Mouse (Mus musculus): ENCODE data around the gene Hip1. TPM values are rescaled to one million over a fixed set of nuclear protein-coding genes. Genes with fewer than 3 reads are reported as not detected.
"Not testable (repeated sequence)": the region's sequence is repeated elsewhere in the genome, so short reads cannot be mapped to it uniquely, and the experiment has no call there.

Gene Hip1
- polyA plus RNA-seq, 1 experiment from 2014 or later, result 76.5 TPM

- Histone ChIP-seq H3K4me1 (replicated peaks; ENCODE audit: control insufficient read depth, insufficient read depth, low read length) (peaks cover 11% of the 10 kb centered on the region; the same call in 1 of the 2 replicates), H3K27ac (ENCODE audit: low read depth, low read length) (no peak overlapping the region), H3K4me2 (ENCODE audit: low read depth, low read length, severe bottlenecking) (no peak overlapping the region), H3K4me3 (ENCODE audit: low read depth, low read length) (no peak overlapping the region), H3K36me3 (ENCODE audit: control insufficient read depth, insufficient read depth, low read length) (no peaks in the 10 kb centered on the region), H3K27me3 (ENCODE audit: control insufficient read depth, insufficient read depth, low read length) (no peaks in the 10 kb centered on the region), H3K9ac (ENCODE audit: low read length) (no peak overlapping the region), H3K9me3 (ENCODE audit: control insufficient read depth, low read length) (no peaks in the 10 kb centered on the region)
- WGBS, result 85% methylated on average over 2 of the region's 2 CpGs
- no peak for DNase-seq (ENCODE audit: low spot score)
- ATAC-seq (replicated peaks; ENCODE audit: low FRiP score), result no peak
Measured at GRCm38 (mm10) chr5:135492126-135492525, 52.8 kb downstream of the Hip1 start.

- H3K4me2 ChIP-seq (ENCODE audit: low read depth, low read length, severe bottlenecking), result peak overlapping the region; percentile 74
- peaks cover 11% of the 10 kb centered on the region; the same call in 1 of the 2 replicates for H3K4me1 ChIP-seq (replicated peaks; ENCODE audit: control insufficient read depth, insufficient read depth, low read length)
- peak overlapping the region; percentile 88 for H3K9ac ChIP-seq (ENCODE audit: low read length)
- no peaks in the 10 kb centered on the region for H3K9me3 ChIP-seq (ENCODE audit: control insufficient read depth, low read length)
- H3K27me3 ChIP-seq (ENCODE audit: control insufficient read depth, insufficient read depth, low read length), result no peaks in the 10 kb centered on the region
- H3K36me3 ChIP-seq (ENCODE audit: control insufficient read depth, insufficient read depth, low read length), result no peaks in the 10 kb centered on the region
- H3K4me3 ChIP-seq (ENCODE audit: low read depth, low read length), result peak overlapping the region; percentile 78
- ATAC-seq (replicated peaks; ENCODE audit: low FRiP score), result peak; percentile 80
- H3K27ac ChIP-seq (ENCODE audit: low read depth, low read length), result peak overlapping the region; percentile 94
- DNase-seq (ENCODE audit: low spot score), result no peak
- whole genome bisulfite sequencing, result 1% methylated on average over 14 of the region's 14 CpGs
Measured at GRCm38 (mm10) chr5:135489695-135490294, 55.1 kb downstream of the Hip1 start.

- Histone ChIP-seq H3K9ac (ENCODE audit: low read length) (peak overlapping the region; percentile 88), H3K4me3 (ENCODE audit: low read depth, low read length) (peak overlapping the region; percentile 78), H3K4me1 (replicated peaks; ENCODE audit: control insufficient read depth, insufficient read depth, low read length) (peaks cover 11% of the 10 kb centered on the region; the same call in 1 of the 2 replicates), H3K27ac (ENCODE audit: low read depth, low read length) (peak overlapping the region; percentile 94), H3K4me2 (ENCODE audit: low read depth, low read length, severe bottlenecking) (peak overlapping the region; percentile 74), H3K27me3 (ENCODE audit: control insufficient read depth, insufficient read depth, low read length) (no peaks in the 10 kb centered on the region), H3K36me3 (ENCODE audit: control insufficient read depth, insufficient read depth, low read length) (no peaks in the 10 kb centered on the region), H3K9me3 (ENCODE audit: control insufficient read depth, low read length) (no peaks in the 10 kb centered on the region)
- ATAC-seq (replicated peaks; ENCODE audit: low FRiP score), result peak; percentile 83
- under 1% methylated on average over 56 of the region's 59 CpGs for WGBS
- peak; percentile 95 for DNase-seq (ENCODE audit: low spot score)
Measured at GRCm38 (mm10) chr5:135488881-135489694, 55.8 kb downstream of the Hip1 start.

- ATAC-seq (replicated peaks; ENCODE audit: low FRiP score), result peak; percentile 50
- Histone ChIP-seq H3K27me3 (ENCODE audit: control insufficient read depth, insufficient read depth, low read length) (no peaks in the 10 kb centered on the region), H3K9me3 (ENCODE audit: control insufficient read depth, low read length) (no peaks in the 10 kb centered on the region), H3K9ac (ENCODE audit: low read length) (peak overlapping the region; percentile 88), H3K4me3 (ENCODE audit: low read depth, low read length) (peak overlapping the region; percentile 78), H3K27ac (ENCODE audit: low read depth, low read length) (peak overlapping the region; percentile 94), H3K36me3 (ENCODE audit: control insufficient read depth, insufficient read depth, low read length) (no peaks in the 10 kb centered on the region; the same call in 1 of the 2 replicates), H3K4me2 (ENCODE audit: low read depth, low read length, severe bottlenecking) (peak overlapping the region; percentile 74), H3K4me1 (replicated peaks; ENCODE audit: control insufficient read depth, insufficient read depth, low read length) (peaks cover 11% of the 10 kb centered on the region; the same call in 1 of the 2 replicates)
- DNase-seq (ENCODE audit: low spot score), result no peak
- WGBS, result 0% methylated on average over 19 of the region's 19 CpGs
Measured at GRCm38 (mm10) chr5:135488222-135488880, 56.6 kb downstream of the Hip1 start.

GRCm38 (mm10) chr5:135485289-135485688 is 59.6 kb downstream of the Hip1 start:
- Histone ChIP-seq H3K27ac (ENCODE audit: low read depth, low read length) (no peak overlapping the region), H3K4me2 (ENCODE audit: low read depth, low read length, severe bottlenecking) (no peak overlapping the region), H3K36me3 (ENCODE audit: control insufficient read depth, insufficient read depth, low read length) (no peaks in the 10 kb centered on the region; the same call in 1 of the 2 replicates), H3K4me3 (ENCODE audit: low read depth, low read length) (no peak overlapping the region), H3K9ac (ENCODE audit: low read length) (no peak overlapping the region), H3K9me3 (ENCODE audit: control insufficient read depth, low read length) (no peaks in the 10 kb centered on the region), H3K27me3 (ENCODE audit: control insufficient read depth, insufficient read depth, low read length) (no peaks in the 10 kb centered on the region), H3K4me1 (replicated peaks; ENCODE audit: control insufficient read depth, insufficient read depth, low read length) (peaks cover 11% of the 10 kb centered on the region; the same call in 1 of the 2 replicates)
- no peak for ATAC-seq (replicated peaks; ENCODE audit: low FRiP score)
- WGBS, result 93% methylated on average over 3 of the region's 3 CpGs
- no peak for DNase-seq (ENCODE audit: low spot score)

- H3K9ac ChIP-seq (ENCODE audit: low read length); H3K36me3 ChIP-seq (ENCODE audit: control insufficient read depth, insufficient read depth, low read length); H3K27ac ChIP-seq (ENCODE audit: low read depth, low read length); DNase-seq (ENCODE audit: low spot score); ATAC-seq (replicated peaks; ENCODE audit: low FRiP score); H3K27me3 ChIP-seq (ENCODE audit: control insufficient read depth, insufficient read depth, low read length); H3K4me3 ChIP-seq (ENCODE audit: low read depth, low read length); H3K4me1 ChIP-seq (replicated peaks; ENCODE audit: control insufficient read depth, insufficient read depth, low read length); H3K9me3 ChIP-seq (ENCODE audit: control insufficient read depth, low read length); H3K4me2 ChIP-seq (ENCODE audit: low read depth, low read length, severe bottlenecking): not testable (repeated sequence)
- 91% methylated on average over 5 of the region's 6 CpGs for WGBS
Measured at GRCm38 (mm10) chr5:135483865-135484264, 61.1 kb downstream of the Hip1 start.

GRCm38 (mm10) chr5:135478877-135479600 is 65.9 kb downstream of the Hip1 start:
- DNase-seq (ENCODE audit: low spot score) (no peak), ATAC-seq (replicated peaks; ENCODE audit: low FRiP score) (no peak)
- H3K27me3 ChIP-seq (ENCODE audit: control insufficient read depth, insufficient read depth, low read length), result no peaks in the 10 kb centered on the region
- no peak overlapping the region for H3K9ac ChIP-seq (ENCODE audit: low read length)
- WGBS, result 92% methylated on average over 12 of the region's 12 CpGs
- no peak overlapping the region for H3K4me3 ChIP-seq (ENCODE audit: low read depth, low read length)
- no peak overlapping the region for H3K4me2 ChIP-seq (ENCODE audit: low read depth, low read length, severe bottlenecking)
- no peaks in the 10 kb centered on the region for H3K9me3 ChIP-seq (ENCODE audit: control insufficient read depth, low read length)
- H3K36me3 ChIP-seq (ENCODE audit: control insufficient read depth, insufficient read depth, low read length), result no peaks in the 10 kb centered on the region; the same call in 1 of the 2 replicates
- H3K4me1 ChIP-seq (replicated peaks; ENCODE audit: control insufficient read depth, insufficient read depth, low read length), result no peaks in the 10 kb centered on the region
- no peak overlapping the region for H3K27ac ChIP-seq (ENCODE audit: low read depth, low read length)

- Histone ChIP-seq H3K4me2 (ENCODE audit: low read depth, low read length, severe bottlenecking) (no peak overlapping the region), H3K36me3 (ENCODE audit: control insufficient read depth, insufficient read depth, low read length) (no peaks in the 10 kb centered on the region), H3K4me3 (ENCODE audit: low read depth, low read length) (no peak overlapping the region), H3K27me3 (ENCODE audit: control insufficient read depth, insufficient read depth, low read length) (no peaks in the 10 kb centered on the region), H3K9ac (ENCODE audit: low read length) (no peak overlapping the region), H3K4me1 (replicated peaks; ENCODE audit: control insufficient read depth, insufficient read depth, low read length) (no peaks in the 10 kb centered on the region), H3K27ac (ENCODE audit: low read depth, low read length) (no peak overlapping the region), H3K9me3 (ENCODE audit: control insufficient read depth, low read length) (no peaks in the 10 kb centered on the region)
- no peak for ATAC-seq (replicated peaks; ENCODE audit: low FRiP score)
- DNase-seq (ENCODE audit: low spot score), result no peak
- 90% methylated on average over 5 of the region's 5 CpGs for WGBS
Measured at GRCm38 (mm10) chr5:135476199-135476598, 68.7 kb downstream of the Hip1 start.

All from forebrain, embryonic 11.5 days (tissue).